Mouse (Mus musculus): ENCODE data around the gene Ep400. TPM values are rescaled to one million over a fixed set of nuclear protein-coding genes. Genes with fewer than 3 reads are reported as not detected.
"Not testable (repeated sequence)": the region's sequence is repeated elsewhere in the genome, so short reads cannot be mapped to it uniquely, and the experiment has no call there.

Gene Ep400
- polyA plus RNA-seq, 1 experiment from 2014 or later, result 50.5 TPM

DNA sequence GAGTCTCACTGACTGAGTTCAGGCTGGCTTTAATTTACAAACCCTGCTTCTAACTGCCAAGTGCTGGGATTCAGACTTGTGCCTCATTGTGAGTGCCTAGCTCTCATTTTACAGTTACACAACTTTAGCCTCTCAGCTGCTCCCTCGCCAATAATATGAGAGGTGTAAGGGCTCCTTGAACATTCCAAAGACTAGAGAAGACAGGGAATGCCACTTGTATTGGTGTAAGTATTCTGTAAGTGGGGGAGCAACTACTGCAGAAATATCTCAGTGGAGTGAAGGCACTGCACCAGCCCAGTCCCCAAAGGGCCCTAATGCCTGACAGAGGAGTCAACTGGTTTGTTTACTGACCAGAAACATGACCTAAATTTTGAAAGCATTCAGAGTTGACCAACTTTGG, 42.7 kb downstream of the Ep400 start:
- 91% methylated on average over 1 of the region's 1 CpGs for WGBS

DNA sequence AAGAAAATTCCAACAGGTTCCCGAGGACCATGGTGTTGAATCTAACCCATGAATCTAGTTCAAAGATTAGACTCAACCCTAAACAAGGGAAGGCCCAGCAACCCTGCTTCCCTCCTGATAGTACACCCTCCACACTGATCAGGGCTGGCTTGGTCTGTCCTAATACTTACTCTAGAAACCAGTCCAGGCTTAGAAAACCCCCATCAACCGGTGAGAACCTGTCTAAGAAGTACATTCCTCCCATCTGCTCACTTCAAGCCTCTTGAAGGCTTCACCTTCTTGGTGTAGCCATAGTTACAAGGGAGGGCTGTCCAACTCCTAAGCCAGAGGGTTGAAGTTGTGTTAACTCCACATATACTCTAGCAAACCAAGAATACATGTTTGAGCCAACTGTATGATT, 47.0 kb downstream of the Ep400 start:
- WGBS, result 85% methylated on average over 2 of the region's 2 CpGs
- no peak overlapping the region for H3K4me3 ChIP-seq
- H3K4me1 ChIP-seq, result no peaks in the 10 kb centered on the region
- peaks cover 72% of the 10 kb centered on the region for H3K36me3 ChIP-seq
- no peak overlapping the region for H3K27ac ChIP-seq
- H3K4me2 ChIP-seq (replicated peaks), result no peak overlapping the region
- no peaks in the 10 kb centered on the region for H3K27me3 ChIP-seq
- H3K9me3 ChIP-seq, result no peaks in the 10 kb centered on the region
- no peak for ATAC-seq (ENCODE audit: insufficient number of reproducible peaks, insufficient read depth, low FRiP score, low TSS enrichment)
- no peak overlapping the region for H3K9ac ChIP-seq

More for the DNA sequence above, 42.7 kb downstream of the Ep400 start:
- ATAC-seq (ENCODE audit: insufficient number of reproducible peaks, insufficient read depth, low FRiP score, low TSS enrichment), result no peak
- Histone ChIP-seq H3K4me3 (no peak overlapping the region), H3K4me1 (no peaks in the 10 kb centered on the region), H3K36me3 (peaks cover 68% of the 10 kb centered on the region), H3K27me3 (no peaks in the 10 kb centered on the region), H3K9ac (no peak overlapping the region), H3K9me3 (no peaks in the 10 kb centered on the region), H3K4me2 (replicated peaks) (no peak overlapping the region), H3K27ac (no peak overlapping the region)

DNA sequence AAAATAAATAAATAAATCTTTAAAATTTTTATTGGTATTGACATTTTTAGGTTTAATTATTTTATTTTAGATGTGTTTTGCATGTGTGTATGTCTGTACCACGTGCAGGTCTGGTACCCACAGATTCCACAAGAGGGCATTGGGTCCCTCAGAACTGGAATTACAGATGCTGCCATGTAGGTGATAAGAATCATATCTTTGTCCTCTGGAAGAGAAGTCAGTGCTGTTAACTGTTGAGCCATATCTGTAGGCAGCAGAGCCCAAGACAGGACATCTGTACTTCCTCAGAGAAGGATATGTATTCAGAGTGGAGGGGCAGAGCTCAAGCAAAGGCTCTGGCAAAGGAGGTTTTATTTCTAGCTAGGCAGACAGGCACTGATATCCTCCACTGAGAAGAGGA, 49.1 kb downstream of the Ep400 start:
- 84% methylated on average over 1 of the region's 1 CpGs for WGBS
- not testable (repeated sequence) for H3K27me3 ChIP-seq; ATAC-seq (ENCODE audit: insufficient number of reproducible peaks, insufficient read depth, low FRiP score, low TSS enrichment); H3K9ac ChIP-seq; H3K4me3 ChIP-seq; H3K9me3 ChIP-seq; H3K27ac ChIP-seq; H3K4me1 ChIP-seq; H3K4me2 ChIP-seq (replicated peaks)
- H3K36me3 ChIP-seq, result peaks cover 72% of the 10 kb centered on the region

DNA sequence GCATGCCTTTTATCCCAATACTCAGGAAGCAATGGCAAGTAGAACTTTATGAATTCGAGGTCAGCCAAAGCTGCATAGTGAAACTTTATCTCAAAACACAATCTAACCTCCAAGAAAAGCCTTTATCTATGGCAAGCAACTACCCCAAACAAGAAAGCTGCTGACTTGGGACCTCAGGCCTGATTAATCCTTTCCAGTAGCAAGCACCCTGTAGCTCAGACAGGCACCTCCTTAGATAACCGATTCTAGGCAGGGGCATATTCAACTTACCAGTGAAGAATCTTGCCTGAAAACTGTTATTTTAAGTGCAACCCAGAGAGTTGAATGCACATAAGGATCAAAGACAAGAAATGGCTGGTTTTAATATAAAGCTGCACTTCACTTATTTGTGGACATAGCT, 59.1 kb downstream of the Ep400 start:
- Histone ChIP-seq H3K4me2 (replicated peaks) (no peak overlapping the region), H3K36me3 (peaks cover 49% of the 10 kb centered on the region), H3K4me1 (no peaks in the 10 kb centered on the region), H3K4me3 (no peak overlapping the region), H3K9ac (no peak overlapping the region), H3K27ac (no peak overlapping the region), H3K27me3 (no peaks in the 10 kb centered on the region), H3K9me3 (no peaks in the 10 kb centered on the region)
- no peak for ATAC-seq (ENCODE audit: insufficient number of reproducible peaks, insufficient read depth, low FRiP score, low TSS enrichment)
- WGBS, result 91% methylated on average over 2 of the region's 2 CpGs

DNA sequence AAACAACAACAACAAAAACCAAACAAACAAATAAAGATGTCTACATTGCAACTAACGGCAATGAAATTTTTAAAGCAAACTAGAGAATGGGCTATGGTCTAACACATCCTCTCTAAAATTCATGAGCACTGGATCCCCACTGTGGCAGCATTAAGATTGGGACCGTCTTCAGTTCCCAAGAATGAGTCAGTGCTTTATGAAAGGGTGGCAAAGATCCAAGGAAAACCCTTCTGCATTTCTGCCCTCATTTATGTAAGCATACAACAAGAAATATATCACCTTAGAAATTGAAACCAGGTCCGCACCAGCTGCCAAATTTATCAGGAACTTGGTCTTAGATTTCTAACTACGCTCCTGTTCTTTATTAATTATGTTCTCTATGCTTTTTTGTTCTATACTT, 61.3 kb downstream of the Ep400 start:
- no peak overlapping the region for H3K4me2 ChIP-seq (replicated peaks)
- no peaks in the 10 kb centered on the region for H3K27me3 ChIP-seq
- H3K9ac ChIP-seq, result no peak overlapping the region
- 90% methylated on average over 4 of the region's 4 CpGs for WGBS
- peaks cover 65% of the 10 kb centered on the region for H3K36me3 ChIP-seq
- H3K27ac ChIP-seq, result no peak overlapping the region
- no peak for ATAC-seq (ENCODE audit: insufficient number of reproducible peaks, insufficient read depth, low FRiP score, low TSS enrichment)
- H3K9me3 ChIP-seq, result no peaks in the 10 kb centered on the region
- no peak overlapping the region for H3K4me3 ChIP-seq
- no peaks in the 10 kb centered on the region for H3K4me1 ChIP-seq

DNA sequence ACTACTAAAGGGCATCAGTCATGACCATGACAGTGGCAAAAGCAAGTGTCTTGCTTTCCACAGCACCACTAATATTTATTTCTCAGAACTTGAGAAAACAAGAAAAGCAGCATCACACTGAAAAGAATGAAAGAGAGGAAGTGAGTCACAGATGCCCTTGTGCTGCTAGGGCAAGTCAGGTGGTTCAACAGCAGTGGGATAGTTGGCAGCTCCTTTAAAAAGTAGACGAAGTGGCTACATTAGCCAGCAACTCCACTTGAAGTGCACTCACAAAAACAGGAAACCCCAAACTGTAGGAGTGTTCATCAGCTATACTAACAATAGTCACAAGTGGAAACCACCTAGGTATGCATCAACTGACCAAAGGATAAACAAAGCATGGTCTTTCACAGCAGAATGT, 66.5 kb downstream of the Ep400 start:
- Histone ChIP-seq H3K4me2 (replicated peaks) (no peak overlapping the region), H3K4me1 (no peaks in the 10 kb centered on the region), H3K27ac (no peak overlapping the region), H3K36me3 (peaks cover 86% of the 10 kb centered on the region), H3K9ac (no peak overlapping the region), H3K4me3 (no peak overlapping the region), H3K9me3 (no peaks in the 10 kb centered on the region), H3K27me3 (no peaks in the 10 kb centered on the region)
- ATAC-seq (ENCODE audit: insufficient number of reproducible peaks, insufficient read depth, low FRiP score, low TSS enrichment), result no peak
- WGBS, result 75% methylated on average over 1 of the region's 1 CpGs

DNA sequence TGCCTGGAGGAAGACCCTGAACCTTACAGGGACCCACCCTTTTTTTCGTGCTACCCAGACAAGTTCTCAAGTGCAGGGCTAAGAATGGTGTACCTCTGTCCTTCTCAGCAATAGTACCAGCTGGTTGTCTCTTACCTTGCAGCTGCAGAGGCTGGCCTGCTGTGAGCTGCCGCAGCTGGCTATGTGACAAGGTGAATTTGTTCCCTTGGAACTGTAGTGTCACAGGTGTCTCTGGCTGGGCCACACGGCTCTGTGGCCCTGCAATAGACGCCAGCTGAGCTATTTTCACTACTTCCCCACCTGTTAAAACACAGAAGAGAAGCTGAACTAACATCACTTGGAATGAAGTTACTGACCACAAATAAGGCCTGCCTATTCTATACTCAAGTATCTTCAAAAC, 71.9 kb downstream of the Ep400 start:
- H3K4me1 ChIP-seq, result no peaks in the 10 kb centered on the region
- no peak for ATAC-seq (ENCODE audit: insufficient number of reproducible peaks, insufficient read depth, low FRiP score, low TSS enrichment)
- no peak overlapping the region for H3K27ac ChIP-seq
- peaks cover 86% of the 10 kb centered on the region for H3K36me3 ChIP-seq
- no peak overlapping the region for H3K4me3 ChIP-seq
- H3K4me2 ChIP-seq (replicated peaks), result no peak overlapping the region
- 89% methylated on average over 4 of the region's 4 CpGs for WGBS
- no peaks in the 10 kb centered on the region for H3K9me3 ChIP-seq
- H3K27me3 ChIP-seq, result no peaks in the 10 kb centered on the region
- no peak overlapping the region for H3K9ac ChIP-seq

DNA sequence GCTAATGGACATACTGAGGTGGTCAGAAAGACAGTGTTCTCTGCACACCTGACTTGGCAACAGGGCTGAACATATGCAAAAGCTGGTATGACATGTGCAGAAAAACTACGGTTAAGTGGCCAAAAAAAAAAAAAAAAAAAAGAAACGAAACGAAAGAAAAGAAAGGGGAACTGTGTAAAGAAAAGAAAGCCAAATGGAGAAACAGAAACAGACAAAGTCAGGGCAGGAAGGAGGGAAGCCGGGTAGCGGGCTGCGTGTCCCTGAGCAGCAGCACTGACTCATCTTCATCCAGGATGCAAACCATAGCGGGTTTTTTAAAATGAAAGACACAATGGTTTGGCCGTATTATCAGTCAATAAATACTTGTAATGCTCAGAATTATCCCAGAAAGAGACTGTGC, 88.5 kb downstream of the Ep400 start:
- Histone ChIP-seq H3K27ac (no peak overlapping the region), H3K9me3 (no peaks in the 10 kb centered on the region), H3K4me3 (no peak overlapping the region), H3K4me1 (no peaks in the 10 kb centered on the region), H3K4me2 (replicated peaks) (no peak overlapping the region), H3K27me3 (no peaks in the 10 kb centered on the region), H3K36me3 (peaks cover 89% of the 10 kb centered on the region), H3K9ac (no peak overlapping the region)
- no peak for ATAC-seq (ENCODE audit: insufficient number of reproducible peaks, insufficient read depth, low FRiP score, low TSS enrichment)
- WGBS, result 92% methylated on average over 8 of the region's 8 CpGs

DNA sequence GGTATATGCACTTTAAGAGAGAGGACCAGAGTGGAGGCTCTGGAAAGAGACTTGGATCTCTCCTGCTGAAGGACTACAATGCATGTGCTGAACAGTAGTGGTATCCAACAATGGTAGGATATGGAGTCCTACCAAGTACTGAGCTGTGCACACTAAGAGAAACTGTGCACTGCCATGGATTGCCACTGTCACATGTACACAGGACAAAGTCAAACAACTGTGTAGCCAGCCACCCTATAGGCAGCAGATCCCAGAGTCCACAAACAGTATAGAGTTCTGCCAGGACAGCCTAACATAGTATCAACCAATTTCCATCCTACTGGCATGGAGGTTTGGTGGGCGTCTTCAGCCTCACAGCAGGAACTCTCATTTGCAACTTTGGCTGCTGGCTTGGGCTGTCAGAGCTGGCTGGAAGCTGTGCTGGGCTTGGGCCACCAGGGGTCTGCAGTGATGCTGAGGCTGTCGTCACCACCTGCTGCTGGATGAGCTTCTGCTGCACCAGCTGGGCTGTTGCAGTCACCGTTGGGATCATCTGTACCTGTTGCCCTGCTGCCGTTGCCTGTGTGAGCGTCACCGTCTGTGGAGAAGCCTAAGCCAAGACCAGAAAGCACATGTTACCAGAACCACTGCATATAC, 104.9 kb downstream of the Ep400 start:
- Histone ChIP-seq H3K9me3 (no peaks in the 10 kb centered on the region), H3K9ac (no peak overlapping the region), H3K4me1 (no peaks in the 10 kb centered on the region), H3K4me3 (no peak overlapping the region), H3K27ac (no peak overlapping the region), H3K36me3 (peaks cover 86% of the 10 kb centered on the region), H3K27me3 (no peaks in the 10 kb centered on the region), H3K4me2 (replicated peaks) (no peak overlapping the region)
- 72% methylated on average over 6 of the region's 6 CpGs for WGBS
- no peak for ATAC-seq (ENCODE audit: insufficient number of reproducible peaks, insufficient read depth, low FRiP score, low TSS enrichment)

DNA sequence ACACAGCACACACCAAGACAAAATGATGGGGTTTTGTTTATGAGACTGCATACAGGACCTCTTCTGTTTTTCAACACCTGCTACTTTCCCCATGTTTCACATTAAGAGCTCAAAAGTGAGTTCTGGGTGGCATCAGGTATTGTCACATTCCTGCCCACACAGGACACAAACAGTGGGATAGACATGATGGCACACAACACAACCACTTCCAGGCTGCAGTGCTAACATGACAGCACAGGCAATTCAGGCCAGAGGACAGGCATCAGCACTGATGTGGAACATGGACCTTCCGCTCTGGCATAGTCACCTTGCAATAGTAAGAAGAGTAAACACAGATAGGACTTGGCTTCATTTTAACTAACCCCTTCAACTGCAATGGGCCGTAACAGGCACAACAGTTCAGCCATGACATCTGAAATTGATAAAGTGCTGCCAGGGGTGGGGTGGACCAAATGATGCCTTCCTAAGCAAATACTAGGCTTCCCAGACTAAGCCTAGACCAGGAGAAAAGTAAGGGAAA, 105.7 kb downstream of the Ep400 start:
- Histone ChIP-seq H3K4me1 (no peaks in the 10 kb centered on the region), H3K36me3 (peaks cover 86% of the 10 kb centered on the region), H3K27me3 (no peaks in the 10 kb centered on the region), H3K4me2 (replicated peaks) (no peak overlapping the region), H3K9ac (no peak overlapping the region), H3K9me3 (no peaks in the 10 kb centered on the region), H3K27ac (no peak overlapping the region), H3K4me3 (no peak overlapping the region)
- ATAC-seq (ENCODE audit: insufficient number of reproducible peaks, insufficient read depth, low FRiP score, low TSS enrichment), result no peak
- WGBS, result 92% methylated on average over 2 of the region's 2 CpGs

DNA sequence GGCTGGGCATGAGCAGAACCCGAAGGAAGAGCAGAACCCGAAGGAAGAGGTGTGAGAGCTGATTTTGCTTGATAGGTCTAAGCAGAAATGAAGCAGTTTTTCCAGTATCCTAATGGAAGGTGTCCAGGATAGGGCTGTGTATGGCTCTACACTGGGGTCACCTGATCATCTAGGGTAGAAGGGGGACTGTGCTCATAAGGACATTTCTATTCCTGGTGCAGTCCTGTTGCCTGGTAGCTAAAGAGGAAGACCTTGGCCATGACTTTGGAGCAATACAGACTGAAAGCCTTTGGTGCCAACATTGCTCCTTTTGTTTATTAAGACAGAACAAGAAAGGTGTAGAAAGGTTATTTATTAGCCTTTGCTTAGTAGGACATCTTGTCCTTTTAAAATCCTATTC, 106.5 kb downstream of the Ep400 start:
- H3K36me3 ChIP-seq, result peaks cover 88% of the 10 kb centered on the region
- WGBS, result 91% methylated on average over 2 of the region's 2 CpGs
- no peaks in the 10 kb centered on the region for H3K4me1 ChIP-seq

DNA sequence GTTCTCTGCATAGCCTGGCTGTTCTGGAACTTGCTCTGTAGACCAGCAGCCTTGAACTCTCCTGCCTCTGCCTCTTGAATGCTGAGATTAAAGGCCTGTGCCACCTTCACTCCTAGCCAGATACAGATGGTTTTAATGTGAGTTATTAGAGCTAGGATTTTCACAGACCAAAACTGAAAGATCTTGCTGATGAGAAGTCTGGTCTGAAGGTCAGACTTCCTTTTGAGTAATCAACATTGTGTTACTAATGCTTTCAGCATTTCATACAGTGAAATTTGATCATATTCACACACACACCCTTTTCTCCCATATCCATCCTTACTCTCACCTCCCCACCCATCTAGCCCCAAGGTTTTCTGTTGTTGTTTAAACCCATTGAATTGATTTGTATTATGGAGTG, 110.8 kb downstream of the Ep400 start:
- Histone ChIP-seq H3K9ac (no peak overlapping the region), H3K4me2 (replicated peaks) (no peak overlapping the region), H3K4me1 (no peaks in the 10 kb centered on the region), H3K36me3 (peaks cover 87% of the 10 kb centered on the region), H3K9me3 (no peaks in the 10 kb centered on the region), H3K4me3 (no peak overlapping the region), H3K27me3 (no peaks in the 10 kb centered on the region), H3K27ac (no peak overlapping the region)
- no peak for ATAC-seq (ENCODE audit: insufficient number of reproducible peaks, insufficient read depth, low FRiP score, low TSS enrichment)

More for the DNA sequence above, 106.5 kb downstream of the Ep400 start:
- no peak for ATAC-seq (ENCODE audit: insufficient number of reproducible peaks, insufficient read depth, low FRiP score, low TSS enrichment)
- no peaks in the 10 kb centered on the region for H3K27me3 ChIP-seq
- H3K27ac ChIP-seq, result no peak overlapping the region
- H3K9me3 ChIP-seq, result no peaks in the 10 kb centered on the region
- H3K9ac ChIP-seq, result no peak overlapping the region
- H3K4me3 ChIP-seq, result no peak overlapping the region
- no peak overlapping the region for H3K4me2 ChIP-seq (replicated peaks)

All from embryonic facial prominence, embryonic 12.5 days (tissue).